Mouse (Mus musculus) neural tube, embryonic 11.5 days (tissue): ENCODE measurements around the gene Amd1. TPM values are rescaled to one million over a fixed set of nuclear protein-coding genes. Genes with fewer than 3 reads are reported as not detected.

Experiments used
- ATAC-seq: fragments of 200-750 bp; cut with Nextera tagmentation; 2 replicates; pipeline ENCODE4 v1.8.0; 2017; ENCODE audit warnings: moderate number of reproducible peaks, mild to moderate bottlenecking, moderate TSS enrichment, moderate library complexity; ENCODE audit not compliant: insufficient read depth, low FRiP score, low TSS enrichment
- DNase-seq: peaks from one replicate; pipeline ENCODE4 v3.0.0-alpha.2; 2015; ENCODE audit warnings: low spot score
- H3K27ac ChIP-seq: fragments of 300-500 bp; sonication (generic); 2 replicates; pipeline ENCODE4 v1.5.1; 2014; ENCODE audit warnings: low read depth, mild to moderate bottlenecking, low read length
- H3K27me3 ChIP-seq: fragments of 300-500 bp; sonication (generic); 2 replicates; pipeline ENCODE4 v1.6.1; 2014; ENCODE audit warnings: mild to moderate bottlenecking, low read length, mixed read lengths; ENCODE audit not compliant: control insufficient read depth, insufficient read depth
- H3K36me3 ChIP-seq: fragments of 300-500 bp; sonication (generic); 2 replicates; pipeline ENCODE4 v1.6.1; 2014; ENCODE audit warnings: mild to moderate bottlenecking, low read length, moderate library complexity, mixed read lengths; ENCODE audit not compliant: control insufficient read depth, insufficient read depth
- H3K4me1 ChIP-seq: fragments of 300-500 bp; sonication (generic); 2 replicates; pipeline ENCODE4 v1.6.1; 2014; ENCODE audit warnings: low read length, mixed read lengths; ENCODE audit not compliant: control insufficient read depth, insufficient read depth
- H3K4me2 ChIP-seq: fragments of 300-500 bp; sonication (generic); 2 replicates; pipeline ENCODE4 v1.6.1; 2014; ENCODE audit warnings: low read depth, mild to moderate bottlenecking, moderate library complexity
- H3K4me3 ChIP-seq: fragments of 300-500 bp; sonication (generic); 2 replicates; pipeline ENCODE4 v1.5.1; 2014; ENCODE audit warnings: low read depth, low read length
- H3K9ac ChIP-seq: fragments of 300-500 bp; sonication (generic); 2 replicates; pipeline ENCODE4 v1.6.1; 2014; ENCODE audit warnings: mild to moderate bottlenecking, low read length
- H3K9me3 ChIP-seq: fragments of 300-500 bp; sonication (generic); 2 replicates; pipeline ENCODE4 v1.6.1; 2016; ENCODE audit warnings: low read length; ENCODE audit not compliant: control insufficient read depth
- WGBS: fragments of 180-500 bp; shearing (Covaris S2); extraction: QIAGEN DNeasy Blood & Tissue Kit; methylation state at CpG from one replicate; pipeline ENCODE4 v1.1.7; 2014; 5-methylcytosine and 5-hydroxymethylcytosine counted together
- polyA plus RNA-seq: library from polyadenylated mRNA; unstranded; fragments of >200 nt; fragmentation: Nextera tagmentation; extraction: Ambion mirVana; gene quantifications from 2 replicates; pipeline ENCODE4 v1.2.1, GENCODE M21; 2014

Gene Amd1
- polyA plus RNA-seq, 1 experiment from 2014 or later, result 94.8 TPM

DNA sequence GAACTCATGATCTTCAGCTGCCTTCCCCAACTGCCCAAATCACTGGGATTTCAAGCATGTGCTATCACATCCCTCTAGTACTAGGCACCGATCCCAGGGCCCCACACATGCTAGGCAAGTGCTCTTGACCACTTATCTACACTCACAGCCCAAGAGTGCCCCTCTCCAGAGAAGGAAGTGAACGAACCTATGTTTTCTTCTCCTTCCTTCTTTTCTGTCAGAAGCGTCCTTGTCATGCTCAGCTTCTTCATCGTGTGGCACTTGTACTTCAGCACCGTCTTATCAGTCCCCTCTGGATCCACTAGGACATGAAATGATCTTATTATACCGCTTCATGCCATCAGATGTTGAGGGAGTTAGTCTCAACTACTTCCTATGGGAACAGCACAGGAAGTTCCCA is 51.0 kb downstream of the Amd1 start:
- DNase-seq, result no peak
- WGBS, result 90% methylated on average over 6 of the region's 6 CpGs
- ATAC-seq, result no peak
- Histone ChIP-seq H3K27me3 (no peaks in the 10 kb centered on the region), H3K36me3 (peaks cover 9% of the 10 kb centered on the region), H3K9ac (no peak overlapping the region), H3K4me2 (no peak overlapping the region), H3K4me3 (no peak overlapping the region), H3K4me1 (no peaks in the 10 kb centered on the region), H3K9me3 (no peaks in the 10 kb centered on the region), H3K27ac (no peak overlapping the region)

DNA sequence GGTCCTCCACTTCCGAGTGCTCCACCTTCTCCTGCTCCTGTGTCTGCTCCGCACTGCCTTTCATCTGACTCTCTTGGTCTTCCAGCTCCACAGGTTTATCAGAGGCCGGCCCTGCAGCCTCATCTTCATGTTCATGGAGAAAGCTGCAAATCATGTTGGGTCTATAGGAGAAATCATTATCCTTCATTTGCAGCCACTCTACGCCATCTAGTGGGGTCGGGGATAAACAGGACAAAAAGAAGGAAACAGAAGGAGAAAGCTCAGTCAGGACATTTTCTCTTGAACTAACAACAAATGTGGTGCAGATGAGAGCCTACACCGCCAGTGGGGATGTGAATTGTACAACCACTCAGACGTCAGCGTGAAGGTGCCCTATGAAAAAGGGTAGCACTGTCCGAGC is 52.4 kb downstream of the Amd1 start:
- DNase-seq, result no peak
- no peak overlapping the region for H3K4me2 ChIP-seq
- no peaks in the 10 kb centered on the region for H3K27me3 ChIP-seq
- no peaks in the 10 kb centered on the region for H3K9me3 ChIP-seq
- H3K4me3 ChIP-seq, result no peak overlapping the region
- H3K4me1 ChIP-seq, result no peaks in the 10 kb centered on the region
- no peak overlapping the region for H3K27ac ChIP-seq
- 87% methylated on average over 9 of the region's 9 CpGs for WGBS
- no peak overlapping the region for H3K9ac ChIP-seq
- peaks cover 9% of the 10 kb centered on the region for H3K36me3 ChIP-seq
- no peak for ATAC-seq

DNA sequence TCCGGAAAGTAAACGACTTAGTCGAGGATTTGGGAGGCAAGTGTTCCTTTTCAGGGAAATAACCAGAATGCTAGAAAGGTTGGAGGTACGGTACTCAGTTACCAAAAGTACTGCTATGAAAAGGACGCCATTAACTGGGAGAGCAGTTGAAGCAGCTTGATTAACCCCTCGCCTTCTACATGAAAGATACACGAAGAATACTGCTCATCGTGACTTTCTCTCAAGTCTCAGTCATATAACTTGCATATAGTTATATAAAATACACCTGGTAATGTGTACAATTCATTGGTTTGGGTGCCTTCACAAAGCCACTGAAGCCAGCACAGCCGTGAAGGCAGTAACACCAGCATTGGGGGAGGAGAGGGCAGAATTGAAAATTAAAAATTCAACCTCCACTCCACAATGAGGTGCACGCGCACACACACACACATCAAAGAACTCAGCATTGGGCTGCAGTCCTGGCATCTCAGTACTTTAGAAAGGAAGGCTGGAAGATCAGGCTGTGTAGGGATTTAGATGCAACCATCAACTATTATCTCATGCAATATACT is 54.7 kb downstream of the Amd1 start:
- Histone ChIP-seq H3K4me3 (peak overlapping the region; percentile 77), H3K4me1 (no peaks in the 10 kb centered on the region), H3K27ac (peak overlapping the region; percentile 29; the same call in 1 of the 2 replicates), H3K9me3 (no peaks in the 10 kb centered on the region), H3K4me2 (peak overlapping the region; percentile 51), H3K27me3 (no peaks in the 10 kb centered on the region), H3K36me3 (peaks cover 11% of the 10 kb centered on the region), H3K9ac (peak overlapping the region; percentile 71; the same call in 1 of the 2 replicates)
- ATAC-seq, result peak; percentile 39
- 39% methylated on average over 11 of the region's 11 CpGs for WGBS
- no peak for DNase-seq

DNA sequence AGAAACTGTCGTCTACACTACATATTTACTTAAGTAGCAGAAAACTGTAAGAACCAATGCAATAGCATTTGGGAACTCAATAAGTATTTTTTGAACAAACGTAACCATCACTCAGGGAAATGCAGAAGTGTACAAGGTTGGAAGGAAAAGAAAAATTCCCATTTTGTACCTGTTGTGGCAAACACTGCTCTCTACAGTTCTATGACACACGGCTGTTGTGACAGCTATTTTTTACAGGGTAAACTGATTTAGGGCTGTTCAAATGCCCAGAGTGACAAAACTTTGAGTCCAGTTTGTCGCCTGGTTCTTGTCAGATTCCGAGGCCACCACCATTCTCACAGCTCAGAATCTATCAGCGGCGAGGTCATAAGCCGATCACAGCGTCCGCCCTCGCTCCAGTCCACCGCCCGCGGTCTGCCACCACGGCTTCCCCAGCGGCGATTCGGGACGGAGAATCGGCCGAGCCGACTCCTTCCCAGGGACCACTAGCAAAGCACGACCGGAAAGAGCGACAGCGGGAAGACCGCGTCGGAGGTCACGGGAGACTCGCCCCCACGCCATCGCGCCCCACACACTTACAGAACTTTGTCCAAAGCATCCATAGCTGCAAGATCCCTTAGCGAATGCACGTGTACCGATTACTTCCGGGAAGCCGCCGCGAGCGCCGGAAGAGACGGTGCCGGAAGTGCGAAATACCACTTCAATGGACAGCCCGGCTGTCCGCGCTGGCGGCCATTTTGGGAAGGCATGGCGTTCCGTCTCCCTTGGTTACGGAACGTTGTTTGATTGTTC is 55.4 kb downstream of the Amd1 start, which contains the start of gene Rpf2:
TSS of gene Rpf2 (minus strand) at position 663 of the 792 bp plus-strand sequence.
- H3K9ac ChIP-seq, result peak within 1 kb of the TSS; percentile 71
- peak within 1 kb of the TSS; percentile 77 for H3K4me3 ChIP-seq
- DNase-seq (peak; percentile 92), ATAC-seq (peak; percentile 93)
- H3K36me3 ChIP-seq, result peaks cover 11% of the 10 kb centered on the region
- 1% methylated on average over 54 of the region's 54 CpGs for WGBS
- no peaks in the 10 kb centered on the region for H3K9me3 ChIP-seq
- H3K27ac ChIP-seq, result peak within 1 kb of the TSS; percentile 46; the same call in 1 of the 2 replicates
- H3K4me1 ChIP-seq, result no peaks in the 10 kb centered on the region
- H3K4me2 ChIP-seq, result peak within 1 kb of the TSS; percentile 51
- no peaks in the 10 kb centered on the region for H3K27me3 ChIP-seq

DNA sequence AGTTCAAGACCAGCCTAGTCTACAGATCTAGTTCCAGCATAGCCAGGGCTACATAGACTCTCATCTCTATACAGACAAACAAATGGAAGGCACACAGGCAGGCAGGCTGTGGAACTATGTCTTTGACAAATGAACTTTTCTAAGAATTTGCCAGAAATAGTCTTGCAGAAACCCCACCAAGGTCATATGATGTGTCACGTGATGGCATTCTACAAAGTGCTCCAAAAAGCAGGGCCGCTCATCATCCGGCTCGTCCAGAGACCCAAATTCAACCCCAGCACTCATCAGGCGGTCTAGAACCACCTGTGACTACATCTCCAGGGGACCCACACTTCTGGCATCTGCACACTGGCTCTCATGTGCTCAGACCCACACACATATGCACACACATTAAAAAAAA is 64.2 kb downstream of the Amd1 start:
- WGBS, result 93% methylated on average over 5 of the region's 5 CpGs
- Histone ChIP-seq H3K36me3 (0 out of 2 replicates have a peak, but pooled peaks cover 2% of the 10 kb centered on the region), H3K9me3 (no peaks in the 10 kb centered on the region), H3K27me3 (no peaks in the 10 kb centered on the region), H3K27ac (no peak overlapping the region), H3K9ac (no peak overlapping the region), H3K4me2 (no peak overlapping the region), H3K4me1 (no peaks in the 10 kb centered on the region), H3K4me3 (no peak overlapping the region)
- no peak for ATAC-seq
- no peak for DNase-seq

Other genes starting within 250 kb of the Amd1 start
- gene Slc16a10, start 159.9 kb downstream of the Amd1 start, polyA plus RNA-seq, result 3.8 and 4.4 TPM in 2 replicates
- 85.7 and 87.0 TPM in 2 replicates for gene Rpf2, start 55.1 kb downstream of the Amd1 start, polyA plus RNA-seq
- 137 and 141 TPM in 2 replicates for gene Gtf3c6, start 44.1 kb downstream of the Amd1 start, polyA plus RNA-seq
- 8.2 and 9.0 TPM in 2 replicates for gene Cdk19, start 37.4 kb upstream of the Amd1 start, polyA plus RNA-seq